Mouse (Mus musculus): ENCODE measurements around the gene Tbc1d14. TPM values are rescaled to one million over a fixed set of nuclear protein-coding genes. Genes with fewer than 3 reads are reported as not detected.

Tbc1d14 gene
- total RNA-seq (2022), result 10 to 100 TPM; 12.8 to 16.3 (median 13.8) TPM

DNA sequence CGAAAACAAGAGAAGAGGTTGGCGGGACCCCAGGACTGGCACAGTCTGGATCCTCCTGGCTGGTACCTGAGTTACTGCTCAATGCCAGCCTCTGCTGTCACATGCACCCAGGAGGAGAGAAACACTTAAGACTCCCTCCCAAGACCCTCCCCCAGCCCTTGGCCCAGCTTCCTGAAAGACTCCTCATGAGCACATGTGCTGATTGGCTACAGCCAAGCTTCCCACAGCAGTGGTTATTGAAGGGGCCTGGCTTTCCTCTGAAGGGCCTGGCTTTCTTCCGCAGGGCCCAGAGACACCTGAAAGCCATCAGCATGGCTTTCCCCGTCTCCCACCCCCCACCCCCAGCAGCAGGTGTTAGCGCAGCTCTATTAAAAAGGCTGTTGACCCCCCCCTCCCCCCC, at the start of gene Tbc1d14:
Gene Tbc1d14 (minus strand): TSS at position 101 of the 400 bp plus-strand sequence.
- no peak for DNase-seq (ENCODE audit: low spot score)

DNA sequence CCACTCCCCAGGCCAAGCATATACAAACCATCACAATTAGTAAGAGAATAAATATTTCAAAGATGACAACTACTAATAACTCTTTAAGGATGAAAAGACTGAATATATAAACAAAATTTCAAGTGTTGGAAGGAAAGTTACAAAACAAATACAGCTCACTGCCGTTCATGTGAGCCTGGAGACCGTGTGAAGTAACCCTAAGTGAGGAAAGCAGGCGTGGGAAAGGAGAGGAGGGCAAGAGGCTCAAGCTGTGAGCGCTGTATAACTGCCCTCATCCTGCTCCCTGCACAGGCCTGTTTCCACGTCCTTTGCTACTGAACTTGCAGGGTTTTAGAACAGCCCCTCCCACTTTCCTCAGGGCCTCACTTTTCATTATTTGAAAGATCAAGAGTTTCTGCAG, 32.5 kb upstream of the Tbc1d14 start:
- DNase-seq (ENCODE audit: low spot score), result no peak

DNA sequence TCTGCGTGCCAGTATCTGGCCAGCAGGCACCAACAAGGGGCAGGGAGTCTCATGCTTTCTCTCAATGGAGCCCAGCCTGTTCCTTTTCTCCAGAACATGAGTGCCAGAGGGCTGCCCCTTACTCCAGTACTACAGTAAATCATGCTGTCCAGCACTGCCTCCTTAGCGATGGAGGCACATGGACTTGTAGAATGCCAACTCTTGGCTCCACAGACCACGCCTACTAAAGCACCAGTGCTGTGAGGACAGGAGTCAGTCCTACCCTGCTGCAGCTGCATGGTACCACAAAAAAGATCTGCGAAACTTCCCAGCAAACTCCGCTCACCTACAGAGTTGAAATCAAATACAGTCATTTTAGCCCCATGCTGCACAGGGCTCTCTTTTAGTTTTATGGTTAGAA, 30.6 kb upstream of the Tbc1d14 start:
- DNase-seq (ENCODE audit: low spot score), result no peak

DNA sequence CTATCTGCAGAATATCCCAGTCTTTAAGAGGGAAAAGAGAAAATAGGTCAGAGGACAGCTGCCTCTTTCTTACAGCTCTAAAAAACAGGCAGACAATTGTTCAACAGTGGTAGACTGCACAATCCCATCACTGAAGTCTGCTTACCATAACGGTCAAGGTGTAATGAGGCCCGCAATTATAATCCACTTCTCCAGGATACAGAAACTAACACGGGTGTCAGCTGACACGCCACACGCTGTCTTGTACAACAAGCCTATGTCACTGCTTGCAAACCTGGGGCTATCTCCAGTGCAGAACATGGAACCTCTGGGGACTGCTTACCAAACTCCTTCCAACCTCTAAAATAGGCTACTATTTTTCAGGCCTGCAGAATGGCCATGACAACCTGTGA, 28.0 kb upstream of the Tbc1d14 start:
- no peak for DNase-seq (ENCODE audit: low spot score)

DNA sequence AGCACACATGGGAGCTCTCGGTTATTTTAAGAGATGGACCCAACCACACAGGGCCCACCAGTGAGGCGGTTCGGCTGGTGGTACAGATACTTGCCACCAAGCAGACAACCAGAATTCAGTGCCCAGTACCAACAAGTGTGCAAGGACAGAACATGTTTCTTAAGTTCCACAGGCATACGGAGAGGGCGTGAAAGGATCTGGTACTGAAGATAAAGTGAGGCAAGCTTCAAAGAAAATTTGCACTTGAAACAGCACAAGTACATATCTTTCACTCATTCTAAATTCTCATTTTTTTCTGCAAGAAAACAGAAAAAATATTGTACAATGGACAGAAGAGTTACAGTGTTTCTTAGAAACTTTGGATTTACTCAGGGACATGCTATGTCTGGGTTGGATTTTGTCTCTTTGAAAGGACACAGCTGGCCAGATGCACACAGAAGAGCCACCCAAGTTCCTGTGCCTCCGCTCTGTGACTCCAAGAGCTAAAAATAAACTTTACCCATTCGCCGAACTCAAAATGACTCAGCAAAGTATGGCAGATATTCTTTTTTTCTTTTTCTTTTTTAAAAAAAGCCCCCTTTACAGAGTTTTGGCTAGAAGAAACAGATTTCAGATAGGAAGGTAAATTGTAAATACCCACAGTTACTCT, 27.5 kb upstream of the Tbc1d14 start:
- peak; percentile 61 for DNase-seq (ENCODE audit: low spot score)

- no peak for DNase-seq (ENCODE audit: low spot score)
Observed at GRCm38 (mm10) chr5:36618890-36619289, 25.8 kb upstream of the Tbc1d14 start.

DNA sequence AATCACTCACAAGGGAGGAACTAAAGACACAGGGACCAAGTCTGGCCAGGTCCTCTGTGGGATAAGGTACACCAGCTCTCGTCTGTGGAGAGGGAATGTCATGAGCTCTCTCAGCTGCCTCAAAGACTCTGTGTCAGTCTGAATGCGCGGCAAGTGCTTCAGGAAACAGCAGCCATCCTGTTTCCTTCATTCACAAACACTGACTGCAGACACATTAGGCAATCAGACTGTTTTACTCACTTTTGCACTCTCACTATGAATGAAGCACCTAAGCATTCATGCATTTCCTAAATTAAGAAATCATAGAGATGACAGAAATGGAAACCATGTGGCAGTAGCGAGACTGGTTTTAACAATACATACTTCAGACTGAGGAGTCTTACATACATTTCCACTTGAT, 25.3 kb upstream of the Tbc1d14 start:
- no peak for DNase-seq (ENCODE audit: low spot score)

- DNase-seq (ENCODE audit: low spot score), result no peak
Observed at GRCm38 (mm10) chr5:36614124-36614523, 21.0 kb upstream of the Tbc1d14 start.

DNA sequence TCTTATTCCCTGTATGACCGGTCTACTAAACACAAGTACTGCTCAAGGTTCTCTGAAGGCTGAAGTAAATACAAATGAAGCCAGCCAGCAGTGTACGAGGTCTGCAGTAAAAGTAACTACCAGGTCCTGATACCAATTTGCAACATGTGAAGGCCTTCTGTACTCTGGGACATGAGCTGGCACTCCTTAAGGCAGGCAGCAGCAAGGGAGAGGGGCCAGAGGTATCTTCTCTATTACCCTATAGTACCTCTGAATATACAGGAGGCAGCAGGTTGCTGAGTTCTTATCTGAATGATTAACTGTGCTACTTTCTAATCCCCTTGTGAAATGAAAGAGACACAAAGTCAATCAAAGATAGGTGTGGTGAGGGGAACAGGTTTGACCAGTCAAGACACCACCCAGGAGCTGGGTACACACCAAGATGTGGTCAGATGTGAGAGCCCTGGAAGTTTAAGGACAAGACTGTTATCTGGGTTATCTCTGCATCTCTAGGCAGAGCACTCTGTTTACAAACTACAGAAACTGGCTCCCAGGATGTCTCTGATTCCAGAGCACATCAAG, 15.9 kb upstream of the Tbc1d14 start:
- no peak for DNase-seq (ENCODE audit: low spot score)

DNA sequence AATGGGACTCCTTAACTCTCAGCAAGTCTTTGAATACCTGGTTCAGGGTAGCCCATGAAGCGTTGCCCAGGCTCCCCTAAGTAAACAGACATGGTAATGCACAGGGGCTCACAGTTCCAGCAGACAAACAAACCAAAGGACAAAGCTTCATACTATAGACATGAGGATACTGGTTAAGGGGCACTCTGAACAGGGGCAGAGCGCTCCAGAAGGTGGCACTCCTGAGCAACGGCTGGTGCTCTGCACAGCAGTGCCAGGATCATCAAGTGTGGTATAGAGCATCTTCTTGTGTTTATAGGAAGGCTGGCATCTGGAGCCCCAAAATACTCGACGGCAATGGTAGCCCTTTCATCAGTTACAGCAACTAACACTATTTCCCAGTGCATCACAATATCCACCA, 10.0 kb upstream of the Tbc1d14 start:
- no peak for DNase-seq (ENCODE audit: low spot score)

DNA sequence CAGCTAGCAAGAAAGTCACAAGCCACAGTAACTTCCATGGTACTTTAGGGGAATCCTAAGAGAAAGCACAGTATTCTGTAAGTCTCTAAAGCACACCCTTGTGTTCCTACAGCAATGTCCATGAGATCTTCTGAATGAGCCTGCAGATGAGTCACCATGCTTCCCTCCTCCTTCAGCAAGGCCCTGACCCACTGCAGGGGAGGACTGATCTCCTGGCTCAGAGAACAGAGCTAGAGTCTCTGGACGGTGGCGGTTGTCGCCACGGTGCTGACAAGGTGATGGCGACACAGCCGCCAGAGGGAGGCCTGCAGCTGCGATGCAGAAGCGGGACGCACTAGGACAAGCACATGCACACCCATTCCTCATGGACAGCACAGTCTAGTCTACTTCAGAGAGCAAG, 9.0 kb upstream of the Tbc1d14 start:
- DNase-seq (ENCODE audit: low spot score), result no peak

GRCm38 (mm10) chr5:36601492-36601891, 8.4 kb upstream of the Tbc1d14 start:
- no peak for DNase-seq (ENCODE audit: low spot score)

GRCm38 (mm10) chr5:36598883-36599282, 5.8 kb upstream of the Tbc1d14 start:
- no peak for DNase-seq (ENCODE audit: low spot score)

GRCm38 (mm10) chr5:36597653-36598052, 4.6 kb upstream of the Tbc1d14 start:
- no peak for DNase-seq (ENCODE audit: low spot score)

DNA sequence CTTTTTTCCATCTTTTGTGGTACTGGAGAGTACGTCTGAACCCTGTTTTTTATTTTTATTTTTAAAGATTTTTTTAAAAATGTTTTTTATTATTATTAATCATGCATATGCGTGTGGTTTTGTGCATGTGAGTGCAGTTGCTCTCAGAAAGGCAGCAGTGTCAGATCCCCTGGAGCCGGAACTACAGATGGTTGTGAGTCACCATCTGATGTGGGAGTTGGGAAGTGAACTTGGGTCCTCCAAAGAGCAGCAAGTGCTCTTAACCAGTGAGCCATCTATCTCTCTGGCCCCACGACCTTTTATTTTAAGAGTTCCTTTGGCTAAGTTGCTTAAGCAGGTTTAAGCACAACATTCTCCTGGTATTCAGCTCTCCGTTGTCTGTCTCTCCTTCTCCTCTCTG, 3.1 kb upstream of the Tbc1d14 start:
- DNase-seq (ENCODE audit: low spot score), result no peak

DNA sequence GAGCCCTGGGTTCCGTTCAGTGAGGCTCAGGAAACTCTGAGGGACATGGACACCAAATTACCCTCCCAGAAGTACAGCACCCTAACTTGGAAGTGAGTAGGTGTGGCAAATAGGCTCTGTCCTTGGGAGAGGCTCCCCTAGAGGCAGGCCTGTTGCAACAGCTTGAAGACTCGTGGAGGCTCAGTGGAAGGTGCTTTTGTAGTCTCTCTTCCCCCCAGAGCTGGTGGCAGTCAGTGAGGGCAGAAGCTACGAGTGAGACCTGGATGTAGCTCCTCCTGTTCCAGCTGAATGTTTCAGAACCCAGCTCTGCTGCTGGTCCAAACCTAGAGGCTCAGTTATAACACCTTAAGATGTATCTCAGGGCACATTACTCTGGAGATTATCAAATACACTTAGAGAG, 2.0 kb upstream of the Tbc1d14 start:
- no peak for DNase-seq (ENCODE audit: low spot score)

DNA sequence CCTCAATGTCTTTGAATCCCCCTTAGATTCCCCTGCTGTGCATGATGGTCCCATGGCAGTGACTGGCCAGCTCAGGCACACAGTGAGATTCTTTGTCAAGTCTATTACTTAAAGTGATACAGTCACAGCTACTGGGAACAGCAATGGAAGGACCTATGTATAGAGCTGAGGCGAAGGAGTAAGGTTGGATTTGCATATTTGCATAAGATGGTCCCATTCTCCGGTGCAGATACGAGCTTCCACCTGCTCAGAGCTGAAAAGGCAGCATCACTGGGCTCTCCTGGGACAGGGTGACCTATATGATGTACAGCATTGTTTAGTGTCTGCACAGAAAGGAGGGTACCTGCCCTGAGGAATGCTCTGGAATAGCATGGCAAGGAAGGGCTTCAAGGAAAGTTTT, 1.3 kb upstream of the Tbc1d14 start:
- DNase-seq (ENCODE audit: low spot score), result no peak

GRCm38 (mm10) chr5:36590499-36590920, 2.6 kb downstream of the Tbc1d14 start:
- no peak for DNase-seq (ENCODE audit: low spot score)

GRCm38 (mm10) chr5:36584299-36584698, 8.8 kb downstream of the Tbc1d14 start:
- no peak for DNase-seq (ENCODE audit: low spot score)

GRCm38 (mm10) chr5:36581924-36582642, 11.0 kb downstream of the Tbc1d14 start:
- DNase-seq (ENCODE audit: low spot score), result peak; percentile 99

GRCm38 (mm10) chr5:36581259-36581923, 11.7 kb downstream of the Tbc1d14 start:
- no peak for DNase-seq (ENCODE audit: low spot score)

DNA sequence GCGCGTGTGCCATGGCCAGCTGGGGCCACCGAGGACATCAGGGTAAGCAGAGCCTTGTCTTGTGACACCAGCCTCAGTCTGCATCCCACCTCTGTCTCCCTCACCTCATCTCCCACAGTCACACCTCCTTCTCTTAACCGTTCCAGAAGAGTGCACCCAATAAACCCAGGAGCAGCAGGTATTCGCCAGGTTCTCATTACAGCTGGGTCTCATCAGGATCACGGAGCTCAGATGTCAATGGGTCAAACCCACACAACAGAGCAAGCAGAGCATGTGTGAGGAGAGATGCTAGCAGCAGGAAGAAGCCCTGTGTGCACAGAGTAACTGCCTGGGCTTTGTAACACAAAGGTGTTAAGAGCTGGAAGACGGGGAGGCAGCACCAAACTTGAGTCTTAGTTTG, 13.1 kb downstream of the Tbc1d14 start:
- no peak for DNase-seq (ENCODE audit: low spot score)

- DNase-seq (ENCODE audit: low spot score), result no peak
Observed at GRCm38 (mm10) chr5:36578982-36579381, 14.1 kb downstream of the Tbc1d14 start.
